Mouse (Mus musculus) mature B cell (primary cell): ENCODE measurements around the gene Timm23.
"Not testable (repeated sequence)": the region's sequence is repeated elsewhere in the genome, so short reads cannot be mapped to it uniquely, and the experiment has no call there.

ENCODE experiments used
- in situ Hi-C: fragments of 300-500 bp; cut with MboI; formaldehyde crosslinking; loops from 2 replicates; pipeline ENCODE4 v1.14.3; 2019

Gene Timm23

DNA sequence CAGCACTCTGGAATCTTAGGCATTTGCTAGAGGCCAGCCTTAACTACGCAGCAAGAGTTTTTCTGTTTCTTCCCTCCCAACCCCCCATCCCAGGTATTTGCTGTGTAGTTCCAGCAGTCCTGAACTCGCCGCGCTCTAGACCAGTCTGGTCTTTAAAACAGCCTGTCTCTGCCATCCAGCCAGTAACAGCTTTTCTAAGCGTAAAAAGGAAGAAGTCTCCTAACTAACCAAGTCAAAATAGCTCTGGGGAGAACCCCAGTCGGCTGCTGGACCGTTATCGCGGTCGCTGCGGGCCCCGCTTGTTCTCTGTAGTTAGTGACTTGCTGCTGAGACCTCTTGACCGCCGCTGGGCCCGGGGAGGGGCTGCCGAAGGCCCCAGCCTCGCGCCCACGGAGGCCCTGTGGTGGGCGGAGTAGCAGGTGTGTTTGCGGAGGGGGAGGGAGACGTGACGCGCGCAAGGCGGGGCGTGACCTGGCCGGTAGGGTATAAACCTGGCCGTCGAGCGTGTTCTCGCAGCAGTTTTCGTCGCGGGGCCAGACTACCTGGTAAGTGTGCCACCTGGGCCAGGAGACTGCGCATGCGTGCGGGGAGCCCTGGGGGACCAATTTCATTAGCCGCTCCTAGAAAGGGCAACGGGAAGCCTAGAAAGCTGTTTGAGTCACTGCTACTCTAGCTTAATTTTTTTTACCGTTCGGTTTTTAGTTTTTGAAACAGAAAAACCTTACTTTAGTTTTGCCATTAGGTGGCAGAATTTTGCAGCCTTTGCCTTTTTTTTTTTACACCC is 36.2 kb downstream of the Timm23 start:
- in situ Hi-C loops, result no loop called here

DNA sequence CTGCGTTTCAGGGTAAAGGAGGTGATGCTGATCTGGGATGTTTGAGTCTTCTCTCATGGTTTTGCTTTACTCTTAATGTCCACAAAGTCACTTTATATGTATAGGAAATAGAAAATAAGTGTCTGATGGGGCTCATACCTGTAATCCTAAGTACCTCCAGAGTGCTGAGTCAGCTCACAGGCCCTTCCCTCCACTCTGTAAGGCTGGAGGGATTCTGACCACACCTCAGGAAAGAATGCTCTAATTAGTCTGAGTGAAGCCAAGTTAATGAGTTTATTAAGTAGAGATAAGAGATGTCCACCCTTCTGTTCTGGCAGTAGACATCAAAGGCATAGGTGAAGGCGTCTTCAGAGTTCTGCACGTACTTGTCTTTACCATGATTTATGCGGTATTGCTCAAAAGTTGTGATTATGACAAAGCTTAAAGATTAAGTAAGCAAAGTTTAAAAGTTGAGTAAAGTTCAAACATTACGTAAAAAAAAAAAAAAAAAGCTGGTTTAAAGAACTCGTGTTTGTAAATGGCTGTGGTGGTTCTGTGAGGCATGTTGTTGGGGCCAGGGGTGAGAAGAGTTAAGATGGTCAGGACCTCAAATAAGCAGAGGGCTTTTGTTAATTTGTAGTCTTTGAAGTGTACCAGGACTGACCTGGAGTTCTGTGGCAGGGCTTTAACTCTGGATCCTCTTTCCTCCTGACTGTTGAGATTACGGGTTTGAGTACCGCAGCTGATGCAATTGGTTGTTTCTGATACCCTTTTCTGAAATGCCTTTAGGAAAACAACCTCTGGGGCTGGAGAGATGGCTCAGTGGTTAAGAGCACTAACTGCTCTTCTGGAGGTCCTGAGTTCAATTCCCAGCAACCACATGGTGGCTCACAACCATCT is 37.3 kb downstream of the Timm23 start:
- in situ Hi-C loops, result no loop called here

DNA sequence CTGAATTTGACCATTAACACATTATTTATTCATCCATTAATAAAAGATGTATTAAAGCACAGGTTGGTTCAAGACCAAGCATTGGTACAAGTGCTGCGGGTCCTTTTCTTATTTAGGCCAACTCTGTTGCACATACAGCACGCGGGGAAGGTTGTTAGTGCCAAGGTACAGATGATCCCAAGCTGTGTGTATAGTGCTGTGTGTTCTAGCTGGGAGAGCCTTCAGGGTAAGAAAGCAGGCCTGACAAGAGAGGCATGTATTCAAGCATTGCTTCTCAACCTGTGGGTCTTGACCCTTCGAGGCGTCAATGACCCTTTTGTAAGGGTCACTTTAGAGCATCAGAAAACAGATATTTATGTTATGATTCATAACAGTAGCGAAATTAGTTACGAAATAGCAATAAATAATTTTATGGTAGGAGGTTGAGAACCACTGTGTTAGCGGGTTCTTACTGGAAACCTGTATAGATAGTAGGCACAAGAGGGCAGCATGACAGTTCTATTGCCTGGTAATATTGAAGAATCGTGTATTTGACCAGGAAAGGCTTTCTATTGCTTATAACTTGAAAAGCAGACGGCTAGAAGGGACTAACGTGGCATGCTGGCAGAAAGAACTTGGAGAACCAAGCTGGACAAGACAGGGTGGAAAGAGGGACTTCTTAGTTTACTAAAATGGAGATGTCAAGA is 38.4 kb downstream of the Timm23 start:
- in situ Hi-C loops, result no loop called here

DNA sequence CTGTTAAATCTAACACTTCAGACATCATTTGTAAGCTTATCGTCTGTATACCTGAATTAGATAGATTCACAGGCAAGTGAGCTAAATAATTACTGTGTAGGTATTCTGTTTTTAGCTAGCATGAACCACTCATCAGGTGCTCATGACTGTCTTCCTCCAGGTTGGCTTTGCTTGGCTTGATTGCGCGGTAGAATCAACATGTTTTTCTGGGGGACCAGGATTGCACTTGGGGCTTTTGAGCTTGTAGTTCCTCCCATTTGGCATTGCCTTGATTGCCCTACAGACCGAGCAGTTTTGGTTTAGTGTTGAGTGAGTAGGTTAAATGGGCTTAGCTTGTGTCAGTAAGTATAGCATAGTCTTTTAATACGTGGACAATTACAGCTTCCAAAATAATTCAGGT is 39.5 kb downstream of the Timm23 start:
- in situ Hi-C loops, result no loop called here

DNA sequence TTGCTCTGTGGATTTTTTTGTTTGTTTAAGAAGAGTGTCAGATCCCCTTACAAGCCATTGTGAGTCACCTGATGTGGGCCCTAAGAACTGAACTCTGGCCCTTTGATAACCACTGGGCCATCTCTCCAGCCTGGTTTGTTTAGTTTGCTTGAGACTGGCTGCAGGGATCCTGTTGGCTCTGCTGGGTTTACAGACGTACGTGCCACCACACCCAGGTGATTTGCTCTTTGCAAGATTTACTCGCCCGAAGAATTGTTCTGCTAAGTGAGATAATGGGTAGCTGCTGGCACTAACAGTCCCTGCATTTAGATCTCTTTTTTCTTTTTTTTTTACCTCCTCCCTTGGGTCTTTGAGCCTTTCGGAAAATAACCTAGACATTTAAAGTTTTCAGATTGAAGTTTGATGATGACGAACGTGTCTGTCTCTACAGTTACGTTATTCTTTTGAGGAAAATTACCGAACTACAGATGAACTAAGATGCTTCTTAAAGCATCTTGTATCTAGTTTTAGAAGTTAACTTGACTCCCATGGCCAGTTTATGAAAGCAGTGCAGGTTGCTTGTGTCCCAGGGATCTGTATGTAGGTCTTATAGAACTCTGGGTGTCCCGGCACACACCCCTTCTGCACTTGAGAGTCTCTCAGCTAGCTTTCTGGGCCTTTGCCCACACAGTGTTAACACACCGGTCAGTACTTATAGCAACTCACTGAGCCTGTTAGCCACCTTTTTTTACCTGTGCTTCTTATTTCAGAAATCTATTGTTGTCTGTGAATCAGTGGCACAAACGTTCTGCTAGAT is 40.4 kb downstream of the Timm23 start:
- in situ Hi-C loops, result no loop called here

DNA sequence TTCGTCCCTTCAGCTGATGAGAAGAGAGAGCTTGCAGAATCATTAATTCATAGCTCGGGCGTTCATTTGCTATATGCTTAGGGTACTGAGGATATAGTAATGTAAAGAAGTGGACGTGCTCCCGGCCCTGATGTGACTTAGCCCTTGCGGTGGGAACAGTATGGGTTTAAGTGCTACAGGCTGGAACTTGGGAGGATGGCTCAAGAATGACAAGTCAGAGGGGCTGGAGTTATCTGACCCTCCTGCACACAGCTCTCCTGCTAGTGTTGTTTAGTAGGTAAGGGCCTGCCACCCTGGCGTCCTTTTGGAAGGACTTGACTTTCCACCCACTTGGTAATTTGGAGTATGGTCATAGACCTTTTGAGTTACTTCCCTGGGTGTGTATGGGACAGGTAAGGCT is 41.1 kb downstream of the Timm23 start:
- in situ Hi-C loops, result no loop called here

DNA sequence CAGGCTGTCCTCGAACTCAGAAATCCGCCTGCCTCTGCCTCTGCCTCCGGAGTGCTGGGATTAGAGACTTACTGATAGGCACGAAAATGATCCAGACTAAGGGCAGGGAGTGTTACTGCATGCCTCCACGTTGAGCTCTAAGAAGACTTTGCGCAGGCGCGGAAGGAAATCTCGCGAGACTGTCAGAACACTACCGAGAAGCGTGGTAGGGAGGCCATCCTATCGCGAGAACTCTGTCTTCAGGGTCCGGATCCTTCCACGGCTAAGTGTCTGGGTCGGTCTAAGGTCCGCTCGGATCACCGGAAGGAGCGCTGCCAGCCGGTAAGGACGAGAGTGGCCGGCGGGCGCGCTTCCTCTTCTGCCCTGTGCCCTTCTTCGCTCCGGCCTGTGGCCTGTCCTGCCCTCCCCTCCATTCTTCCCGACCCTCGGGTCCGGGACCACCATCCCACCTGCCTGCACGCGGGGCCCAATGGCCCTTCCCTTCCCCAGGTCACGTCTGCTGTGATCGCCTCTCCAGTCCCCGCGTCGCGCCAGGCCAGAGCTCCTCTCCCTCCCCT is 41.9 kb downstream of the Timm23 start, which contains the start of gene Ncoa4:
Ncoa4 (plus strand) TSS at position 176 of the 557 bp plus-strand sequence.
- in situ Hi-C loops, result no loop called here

DNA sequence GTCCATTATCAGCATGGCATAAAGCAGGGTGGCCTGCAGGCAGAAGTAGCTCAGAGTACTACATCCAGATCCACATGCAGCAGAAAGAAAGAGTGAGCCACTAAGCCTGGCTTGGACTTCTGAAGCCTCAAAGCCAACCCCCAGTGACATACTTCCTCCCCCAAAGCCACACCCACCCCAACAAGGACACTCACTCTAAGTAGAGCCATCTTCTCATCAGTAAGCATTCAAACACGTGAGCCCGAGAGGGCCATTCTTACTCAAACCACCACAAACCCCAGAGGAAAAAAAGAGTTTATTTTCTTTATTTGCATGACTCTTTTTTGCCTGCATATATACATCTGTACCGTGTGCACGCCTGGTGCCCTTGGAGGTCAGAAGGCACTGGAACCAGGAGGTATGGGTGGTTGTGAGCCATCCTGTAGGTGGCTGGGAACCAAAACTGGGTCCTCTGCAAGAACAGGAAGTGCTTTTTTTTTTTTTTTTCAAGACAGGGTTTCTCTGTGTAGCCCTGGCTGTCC is 42.5 kb downstream of the Timm23 start:
- in situ Hi-C loops, result no loop called here

DNA sequence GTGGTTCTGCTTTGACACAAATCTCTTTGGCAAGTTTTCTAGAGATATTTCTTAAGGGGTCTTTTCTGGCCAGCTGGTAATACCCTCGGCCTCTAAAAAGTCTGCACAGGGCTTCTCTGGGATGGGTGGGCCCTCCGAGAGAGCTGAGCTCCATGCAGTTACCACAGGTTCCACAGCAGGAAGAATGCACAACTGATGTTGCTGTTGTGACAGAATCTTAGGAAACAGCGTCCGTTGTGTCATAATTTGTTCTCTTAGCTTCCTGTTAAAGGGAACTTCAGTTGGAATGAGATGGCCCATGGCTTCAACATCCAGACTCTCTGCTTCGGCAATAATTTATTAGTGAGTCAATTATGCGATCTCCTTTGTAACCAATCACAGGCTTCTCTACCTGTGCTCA is 46.9 kb downstream of the Timm23 start:
- in situ Hi-C loops, result no loop called here

DNA sequence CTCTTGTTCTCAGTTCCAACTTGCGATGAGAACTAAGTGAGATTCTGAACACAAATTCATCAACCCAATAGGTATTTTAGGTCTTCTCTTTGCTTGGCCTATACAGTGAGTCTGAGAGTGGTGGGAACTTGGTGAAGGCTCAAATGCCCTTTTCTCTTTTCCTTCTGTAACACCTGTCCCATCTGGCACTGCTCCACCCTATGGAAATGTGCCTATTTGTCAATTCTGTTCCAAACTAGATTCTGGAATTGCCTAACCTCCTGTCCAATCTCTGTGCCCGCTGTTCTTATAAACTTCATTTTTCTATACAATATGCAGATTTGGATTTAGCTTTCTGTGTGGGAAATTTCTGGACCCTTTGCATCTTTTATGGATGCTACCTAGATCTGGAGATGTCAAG is 48.5 kb downstream of the Timm23 start:
- in situ Hi-C loops, result no loop called here

DNA sequence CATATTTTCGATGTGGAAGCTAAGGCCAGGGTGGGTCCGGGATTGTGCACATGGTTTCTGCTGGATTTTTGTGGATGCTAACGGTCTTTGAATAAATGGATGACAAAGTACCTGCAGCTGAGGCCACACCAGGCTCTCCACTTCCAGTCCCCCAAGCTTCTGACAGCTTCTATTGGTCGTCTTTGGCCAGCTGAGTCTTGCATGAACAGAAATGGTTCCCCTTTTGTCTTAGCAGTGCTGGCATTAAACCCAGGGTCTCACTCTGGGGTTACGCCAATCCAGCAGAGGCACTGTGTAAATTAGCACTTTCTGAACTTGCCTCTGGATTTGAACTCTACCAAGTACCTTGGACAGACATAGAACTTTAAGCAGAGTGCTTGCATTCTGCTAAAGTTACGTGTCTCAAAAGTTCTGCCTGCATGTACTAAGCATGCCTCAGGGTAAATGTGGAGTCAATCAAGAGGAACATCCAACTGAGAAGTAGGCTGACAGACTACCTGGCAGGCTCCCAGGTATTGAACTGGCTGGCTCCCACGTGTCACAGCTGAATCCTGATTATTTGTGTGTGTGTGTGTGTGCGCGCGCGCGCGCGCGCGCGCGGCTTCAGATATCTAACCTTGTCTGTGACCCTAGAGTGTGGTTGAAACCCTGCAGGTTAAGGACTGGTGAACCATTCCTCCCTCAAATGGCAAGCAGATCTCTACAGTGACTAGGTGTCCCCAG is 49.3 kb downstream of the Timm23 start:
- in situ Hi-C loops, result no loop called here

DNA sequence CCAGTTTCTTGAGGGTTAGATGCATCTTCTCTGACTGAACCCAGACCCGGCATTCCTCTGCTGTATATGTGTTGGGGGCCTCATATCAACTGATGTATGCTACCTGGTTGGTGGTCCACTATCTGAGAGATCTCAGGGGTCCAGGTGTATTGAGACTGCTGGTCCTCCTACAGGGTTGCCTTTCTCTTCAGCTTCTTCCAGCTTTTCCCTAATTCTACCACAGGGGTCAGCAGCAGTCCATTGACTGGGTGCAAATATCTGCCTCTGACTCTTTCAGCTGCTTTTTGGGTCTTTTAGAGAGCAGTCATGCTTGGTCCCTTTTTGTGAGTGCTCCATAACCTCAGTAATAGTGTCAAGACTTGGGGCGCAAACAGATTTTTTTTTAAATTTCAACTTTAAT is 50.8 kb downstream of the Timm23 start:
- in situ Hi-C loops, result no loop called here

DNA sequence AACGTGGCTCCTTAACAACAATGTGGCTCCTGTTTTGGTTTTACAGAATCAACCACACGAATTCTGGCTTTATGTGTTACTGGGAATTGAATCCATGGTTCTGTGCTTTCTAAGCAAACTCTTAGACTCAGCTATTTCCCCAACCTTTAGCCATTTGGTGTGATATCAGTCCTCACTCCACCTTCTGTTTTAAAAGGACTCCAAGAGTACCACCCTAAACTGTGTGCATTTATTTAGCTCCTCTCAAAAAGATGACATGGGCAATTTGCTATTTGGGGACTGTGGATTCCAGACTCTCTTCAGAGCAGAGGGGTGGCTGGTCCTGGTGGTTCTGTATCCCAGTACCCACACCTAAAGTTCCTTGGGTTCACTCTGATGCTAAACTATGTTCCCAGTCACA is 55.1 kb downstream of the Timm23 start:
- in situ Hi-C loops, result no loop called here

DNA sequence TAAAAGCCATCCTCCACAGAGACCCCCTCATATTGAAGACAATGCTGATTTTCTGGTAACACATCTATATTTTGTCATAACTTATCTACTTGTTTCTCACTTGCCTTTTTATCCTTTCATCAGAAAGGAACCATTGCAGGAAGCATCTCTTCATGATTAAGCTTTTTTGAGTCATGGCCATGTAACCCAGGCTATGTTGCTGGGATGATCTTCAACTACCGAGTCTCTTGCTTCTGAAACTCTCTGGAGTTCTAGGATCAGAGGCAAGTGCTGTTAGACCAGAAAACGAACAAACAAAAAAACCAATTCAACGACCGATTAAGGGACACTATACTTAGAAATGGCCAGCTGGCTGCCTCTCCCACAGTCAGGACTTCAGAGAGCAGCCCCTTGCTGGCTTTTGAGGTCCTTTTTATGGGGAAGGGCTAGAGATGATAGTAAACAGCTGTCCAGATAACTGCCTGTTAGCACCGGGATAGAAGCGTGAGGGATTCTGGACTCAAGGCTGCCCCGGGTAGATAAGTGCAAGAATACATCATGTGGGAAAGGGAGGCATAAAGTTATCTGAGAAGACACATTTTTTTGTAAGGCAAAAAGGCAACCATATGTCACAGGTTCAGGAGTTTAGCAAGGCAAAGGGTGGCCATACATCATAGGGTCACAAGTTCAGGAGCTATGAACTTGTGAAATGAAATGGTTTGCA is 55.7 kb downstream of the Timm23 start:
- in situ Hi-C loops, result no loop called here

DNA sequence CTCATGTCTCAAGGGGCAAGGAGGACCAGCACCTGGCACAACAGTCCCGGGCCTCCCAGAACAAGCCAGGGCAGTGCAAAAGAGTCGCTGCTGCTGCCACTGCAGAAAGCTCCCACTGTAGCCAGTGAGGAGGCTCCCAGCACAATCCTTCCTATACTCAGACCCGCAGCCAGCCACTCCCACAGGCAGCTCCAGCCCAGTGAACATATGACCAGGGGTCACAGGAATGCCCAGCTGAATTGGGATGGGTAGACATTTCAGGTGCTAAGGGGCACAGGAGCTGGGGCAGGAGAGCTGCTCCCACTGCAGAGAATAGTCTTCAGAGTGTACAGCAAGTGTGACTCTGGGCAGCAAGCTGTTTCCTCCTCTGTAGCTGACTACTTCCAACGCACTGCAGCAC is 56.3 kb downstream of the Timm23 start:
- in situ Hi-C loops, result no loop called here

DNA sequence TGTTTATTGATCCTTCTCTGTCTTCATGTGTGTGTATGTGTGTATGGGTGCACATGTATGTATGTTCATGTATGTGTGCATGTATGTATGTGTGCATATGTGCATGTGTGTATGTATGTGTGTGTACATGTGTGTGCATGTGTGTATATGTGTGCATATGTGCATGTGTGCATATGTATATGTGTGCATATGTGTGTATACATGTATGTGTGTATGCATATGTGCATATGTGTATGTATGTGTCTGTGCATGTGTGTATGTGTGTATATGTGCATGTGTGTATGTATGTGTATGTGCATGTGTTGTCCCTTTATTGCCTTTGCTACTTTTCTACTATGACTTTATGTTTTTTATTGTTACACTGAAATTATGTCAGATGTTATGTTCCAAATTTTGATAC is 57.0 kb downstream of the Timm23 start:
- in situ Hi-C loops, result no loop called here

DNA sequence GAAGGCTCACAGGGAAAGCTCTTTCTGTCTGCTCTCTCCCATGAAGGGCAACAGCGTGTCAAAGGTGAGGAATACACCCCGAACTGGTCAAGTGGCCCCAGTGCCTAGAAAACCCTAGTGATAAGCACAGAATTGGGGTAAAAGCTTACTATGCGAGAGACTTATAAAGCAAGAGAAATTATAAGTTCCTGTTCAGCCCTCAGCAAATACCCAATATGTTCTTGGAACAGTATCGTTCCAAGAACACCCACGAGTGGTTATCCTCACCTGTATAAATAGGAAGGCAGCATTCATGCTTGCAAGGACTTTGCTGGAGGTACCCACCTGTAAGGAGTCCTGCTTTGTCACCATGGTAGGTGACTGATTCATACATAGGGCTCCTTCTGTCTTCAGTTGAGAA is 60.0 kb downstream of the Timm23 start, which contains the start of gene Msmb:
Msmb (plus strand) TSS at position 301 of the 400 bp plus-strand sequence.
- in situ Hi-C loops, result no loop called here

DNA sequence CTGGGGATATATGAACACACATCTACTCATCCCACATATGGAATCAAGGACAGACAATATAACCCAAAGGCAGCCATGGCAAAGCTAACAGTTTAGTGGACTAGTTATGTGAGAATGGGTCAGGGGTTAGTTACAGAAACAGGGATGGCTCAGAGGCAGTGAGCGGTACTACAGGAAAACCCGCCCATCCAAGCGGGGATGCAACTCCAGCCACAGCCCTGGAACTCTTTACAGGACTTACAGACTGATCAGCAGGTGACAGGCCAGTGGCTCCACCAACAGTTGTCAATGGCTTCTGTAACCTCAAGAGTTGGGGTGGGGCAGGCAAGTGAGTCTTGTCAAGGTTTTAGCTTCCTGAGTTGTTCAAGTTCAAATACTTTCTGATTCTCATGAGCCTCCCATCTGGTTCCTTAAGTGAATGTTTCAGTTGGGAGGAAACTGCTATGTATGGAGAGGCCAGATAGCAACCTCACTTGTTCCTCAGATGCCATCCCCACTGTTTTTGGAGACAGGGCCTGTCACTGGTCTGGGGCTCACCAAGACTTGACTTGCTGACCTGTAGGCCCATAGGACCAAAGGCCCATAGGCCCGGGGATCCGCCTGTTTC is 61.2 kb downstream of the Timm23 start:
- in situ Hi-C loops, result no loop called here

DNA sequence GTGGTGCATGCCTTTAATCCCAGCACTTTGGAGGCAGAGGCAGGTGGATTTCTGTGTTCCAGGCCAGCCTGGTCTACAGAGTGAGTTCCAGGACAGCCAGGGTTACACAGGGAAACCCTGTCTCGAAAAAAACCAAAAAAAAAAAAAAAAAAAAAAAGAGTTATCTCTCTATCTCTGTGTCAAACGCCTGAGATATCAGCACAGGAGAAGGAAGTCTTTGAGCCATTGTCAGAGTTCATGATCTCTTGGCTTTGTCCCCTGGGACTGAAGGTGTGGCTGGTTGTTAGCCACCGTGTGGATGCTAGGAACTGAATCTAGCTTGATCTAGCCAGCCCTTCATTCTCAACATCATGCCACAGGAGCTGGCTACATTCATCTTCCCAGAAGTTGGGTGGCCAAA is 65.2 kb downstream of the Timm23 start:
- in situ Hi-C loops, result not testable (repeated sequence)
